Mouse (Mus musculus): ENCODE measurements around the gene Rdh16f1.
"Not testable (repeated sequence)": the region's sequence is repeated elsewhere in the genome, so short reads cannot be mapped to it uniquely, and the experiment has no call there.

Gene Rdh16f1

DNA sequence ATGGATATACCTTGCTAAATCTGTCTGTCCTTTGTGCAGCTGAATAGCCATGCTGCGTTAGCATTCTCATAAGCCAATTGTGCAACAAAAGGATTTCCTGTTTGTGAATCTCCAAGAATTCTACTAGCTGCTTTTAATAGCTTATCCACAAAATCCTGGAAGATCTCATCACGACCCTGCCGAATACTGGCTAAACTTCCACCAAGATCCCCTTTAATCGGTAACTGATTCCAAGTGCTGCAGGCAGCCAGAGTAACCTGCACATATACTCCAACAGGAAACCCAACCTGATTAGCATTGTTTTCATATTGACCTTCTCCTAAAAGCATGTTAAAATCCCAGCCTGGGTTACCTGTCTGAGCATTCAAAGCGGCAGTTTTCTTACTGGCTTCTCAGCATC, 75.7 kb downstream of the Rdh16f1 start:
- DNase-seq, result no peak

GRCm38 (mm10) chr10:127837793-127838192, 78.2 kb downstream of the Rdh16f1 start:
- DNase-seq, result not testable (repeated sequence)

DNA sequence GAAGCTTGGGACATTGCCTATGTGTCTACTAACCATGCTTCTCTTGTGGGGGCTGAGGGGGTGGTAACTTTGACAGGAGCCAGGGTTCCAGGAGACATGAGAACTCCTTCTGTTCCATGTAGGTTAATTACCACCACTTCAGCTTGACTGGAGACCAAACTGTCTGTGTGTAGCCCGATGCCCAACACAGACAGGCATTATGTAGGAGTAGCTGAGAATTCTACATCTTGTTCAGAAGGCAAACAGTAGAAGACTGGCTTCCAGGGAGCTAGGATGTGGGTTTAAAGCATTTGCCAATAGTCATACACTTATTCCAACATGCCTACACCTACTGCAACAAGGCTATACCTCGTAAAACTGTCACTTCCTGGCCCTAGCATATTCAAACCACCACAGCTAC, 79.0 kb downstream of the Rdh16f1 start:
- no peak for DNase-seq

- no peak for DNase-seq
Observed at GRCm38 (mm10) chr10:127840776-127841175, 81.2 kb downstream of the Rdh16f1 start.
